Mouse (Mus musculus): Measurements from ENCODE around the gene Pla2g2d.

DNA sequence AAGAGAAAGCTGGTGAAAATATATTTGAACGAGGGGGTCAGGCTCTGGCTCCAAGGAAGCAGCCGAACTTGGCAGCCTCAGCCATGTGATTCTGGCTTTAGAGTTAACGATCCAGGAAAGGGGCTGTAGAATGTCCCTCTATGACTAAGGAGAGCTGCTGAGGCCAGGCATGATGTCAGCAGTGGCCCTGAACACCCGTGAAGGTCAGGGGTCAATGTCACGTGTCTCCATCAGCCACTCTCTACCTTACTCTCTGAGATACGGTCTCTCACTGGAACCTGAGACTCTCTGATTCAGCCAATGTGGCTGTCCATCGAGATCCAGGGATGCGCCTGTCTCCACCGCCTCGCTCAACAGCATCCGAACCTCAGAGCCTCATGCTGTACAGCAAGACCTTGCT is 27.4 kb downstream of the Pla2g2d start:
- TF ChIP-seq CTCF (conservative IDR thresholded peaks at IDR 0.05; ENCODE audit: insufficient read depth, insufficient read length, low read depth, low read length), result no peak
- TF ChIP-seq POLR2A (IDR thresholded peaks at IDR 0.05; ENCODE audit: low read depth, low read length), result no peak
